Mouse (Mus musculus) liver, postnatal 0 days (tissue): ENCODE measurements around the gene Sag. TPM values are rescaled to one million over a fixed set of nuclear protein-coding genes. Genes with fewer than 3 reads are reported as not detected.

ENCODE experiments used
- ATAC-seq: fragments of 200-750 bp; cut with Nextera tagmentation; 2 replicates; pipeline ENCODE4 v1.8.0; 2017; ENCODE audit warnings: mild to moderate bottlenecking, moderate library complexity
- DNase-seq: peaks from one replicate; pipeline ENCODE4 v3.0.0-alpha.2; 2016
- H3K27ac ChIP-seq: fragments of 300-500 bp; sonication (generic); 2 replicates; pipeline ENCODE4 v1.5.1; 2014; ENCODE audit warnings: antibody characterized with exemption, moderate library complexity, mild to moderate bottlenecking, low read depth
- H3K27me3 ChIP-seq: fragments of 300-500 bp; sonication (generic); 2 replicates; pipeline ENCODE4 v1.6.1; 2014; ENCODE audit warnings: low read length, control low read depth, mixed read lengths; ENCODE audit not compliant: insufficient read depth
- H3K36me3 ChIP-seq: fragments of 300-500 bp; sonication (generic); replicated peaks from 2 replicates; pipeline ENCODE4 v1.6.1; 2014; ENCODE audit warnings: mild to moderate bottlenecking, control low read depth, low read length, moderate library complexity, mixed read lengths; ENCODE audit not compliant: insufficient read depth
- H3K4me1 ChIP-seq: fragments of 300-500 bp; sonication (generic); 2 replicates; pipeline ENCODE4 v1.6.1; 2014; ENCODE audit warnings: antibody characterized with exemption, mild to moderate bottlenecking, control low read depth; ENCODE audit not compliant: insufficient read depth
- H3K4me2 ChIP-seq: fragments of 300-500 bp; sonication (generic); 2 replicates; pipeline ENCODE4 v1.6.1; 2014; ENCODE audit warnings: low read depth, mild to moderate bottlenecking, low read length, moderate library complexity, mixed read lengths
- H3K4me3 ChIP-seq: fragments of 300-500 bp; sonication (generic); 2 replicates; pipeline ENCODE4 v1.5.1; 2014; ENCODE audit warnings: low read depth, low read length
- H3K9ac ChIP-seq: fragments of 300-500 bp; sonication (generic); replicated peaks from 2 replicates; pipeline ENCODE4 v1.6.1; 2014; ENCODE audit warnings: mild to moderate bottlenecking, moderate library complexity
- H3K9me3 ChIP-seq: fragments of 300-500 bp; sonication (generic); 2 replicates; pipeline ENCODE4 v1.6.1; 2016; ENCODE audit warnings: mild to moderate bottlenecking, control low read depth, low read length, mixed read lengths
- CTCF ChIP-seq: sonication (generic); IDR thresholded peaks from 2 replicates; pipeline ENCODE4 v1.5.1; 2016; ENCODE audit warnings: antibody characterized with exemption, low read depth
- EP300 ChIP-seq: IDR thresholded peaks from 2 replicates; pipeline ENCODE4 v1.6.1; 2016; ENCODE audit warnings: antibody characterized with exemption, low read depth, mild to moderate bottlenecking
- WGBS: fragments of 180-500 bp; shearing (Covaris S2); extraction: QIAGEN DNeasy Blood & Tissue Kit; methylation state at CpG from one replicate; pipeline ENCODE4 v1.1.7; 2014; ENCODE audit not compliant: insufficient replicate concordance; 5-methylcytosine and 5-hydroxymethylcytosine counted together
- polyA plus RNA-seq: library from polyadenylated mRNA; unstranded; fragments of >200 nt; fragmentation: Nextera tagmentation; extraction: Ambion mirVana; gene quantifications from 2 replicates; pipeline ENCODE4 v1.2.1, GENCODE M21; 2015

The Sag gene
- polyA plus RNA-seq, 1 experiment from 2014 or later, result 0.42 TPM

DNA sequence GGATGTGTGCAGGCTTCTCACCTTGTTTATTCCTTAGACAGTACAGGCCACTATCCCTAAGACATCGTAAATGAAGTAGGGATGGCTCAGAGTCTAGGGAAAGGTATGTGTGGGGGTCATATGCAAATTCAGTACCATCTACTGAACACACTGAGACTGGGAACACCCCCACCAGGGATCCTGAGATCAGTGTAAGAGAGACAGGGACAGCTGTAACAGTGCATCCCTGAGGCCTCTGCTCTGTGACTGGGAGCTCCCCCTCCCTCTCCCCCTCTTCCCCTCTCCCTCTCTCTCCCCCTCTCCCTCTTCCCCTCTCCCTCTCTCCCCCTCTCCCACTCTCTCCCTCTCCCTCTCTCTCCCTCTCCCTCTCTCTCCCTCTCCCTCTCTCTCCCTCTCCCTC is 33.0 kb downstream of the Sag start:
- DNase-seq (no peak), ATAC-seq (no peak)
- Histone ChIP-seq H3K9me3 (no peaks in the 10 kb centered on the region), H3K4me1 (no peaks in the 10 kb centered on the region), H3K36me3 (no peaks in the 10 kb centered on the region), H3K4me3 (no peak overlapping the region), H3K9ac (no peak overlapping the region), H3K27ac (no peak overlapping the region), H3K4me2 (no peak overlapping the region), H3K27me3 (no peaks in the 10 kb centered on the region)
- no peak for TF ChIP-seq EP300
- 87% methylated on average over 1 of the region's 1 CpGs for WGBS

DNA sequence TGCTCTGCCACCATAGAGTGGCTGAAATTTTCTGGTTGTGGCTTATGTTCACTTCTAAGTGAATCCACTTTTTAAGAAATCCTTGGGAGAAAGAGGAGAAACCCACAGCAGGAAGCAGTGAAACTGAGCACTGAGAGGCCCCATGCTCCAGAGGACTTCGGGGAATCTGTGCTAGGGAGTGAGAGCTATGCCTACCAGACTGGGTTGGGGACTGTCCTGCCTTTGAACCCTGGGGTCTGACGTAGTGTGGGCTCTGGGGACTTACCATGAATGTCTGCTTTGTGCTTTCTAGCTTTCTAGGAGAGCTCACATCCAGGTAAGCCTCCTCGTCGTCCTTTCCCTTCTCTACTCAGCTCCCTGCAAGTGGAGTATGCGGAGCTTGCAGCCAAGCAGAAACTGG is 33.5 kb downstream of the Sag start:
- Histone ChIP-seq H3K9ac (no peak overlapping the region), H3K27me3 (no peaks in the 10 kb centered on the region), H3K4me3 (no peak overlapping the region), H3K4me2 (no peak overlapping the region), H3K27ac (no peak overlapping the region), H3K4me1 (no peaks in the 10 kb centered on the region), H3K9me3 (no peaks in the 10 kb centered on the region), H3K36me3 (no peaks in the 10 kb centered on the region)
- 73% methylated on average over 5 of the region's 5 CpGs for WGBS
- ATAC-seq (no peak), DNase-seq (no peak)
- TF ChIP-seq CTCF (no peak), EP300 (no peak)

DNA sequence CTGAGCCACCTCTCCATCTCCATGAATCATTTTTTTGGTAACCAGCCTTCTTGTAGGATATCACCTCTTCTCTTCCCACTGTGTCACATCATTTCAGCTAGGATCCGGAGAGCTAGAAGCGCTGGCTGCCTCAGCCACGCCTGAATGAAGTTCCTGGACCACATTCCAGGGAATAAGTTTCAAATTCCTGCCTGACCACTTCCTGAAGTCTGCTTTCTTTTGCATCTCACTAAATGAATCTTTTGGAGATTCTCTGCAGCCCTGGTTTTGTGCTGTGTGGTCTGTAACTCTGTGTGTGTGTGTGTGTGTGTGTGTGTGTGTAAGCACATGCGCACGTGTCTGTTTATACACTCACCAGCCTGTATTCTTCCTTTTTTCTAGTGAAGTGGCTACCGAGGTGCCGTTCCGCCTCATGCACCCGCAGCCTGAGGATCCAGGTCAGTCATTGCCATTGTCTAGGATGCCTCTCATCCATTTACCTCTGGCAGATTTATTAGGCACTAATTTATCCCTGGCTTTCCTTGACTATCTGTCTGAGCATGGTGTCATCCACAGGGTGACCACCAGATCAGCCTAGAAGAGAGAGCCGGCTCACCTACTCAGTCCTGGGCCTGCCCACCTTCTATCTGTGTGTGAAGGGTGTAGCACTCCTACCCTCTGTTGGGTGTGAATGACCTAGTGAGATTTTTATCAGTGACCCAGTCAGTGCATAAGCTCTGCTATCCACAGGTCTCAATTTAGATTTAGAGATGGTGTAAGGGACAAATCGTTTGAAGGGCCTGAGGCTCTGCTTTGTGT is 37.1 kb downstream of the Sag start:
- Histone ChIP-seq H3K4me1 (no peaks in the 10 kb centered on the region), H3K27ac (no peak overlapping the region), H3K4me2 (no peak overlapping the region), H3K27me3 (no peaks in the 10 kb centered on the region), H3K36me3 (no peaks in the 10 kb centered on the region), H3K4me3 (no peak overlapping the region), H3K9me3 (no peaks in the 10 kb centered on the region), H3K9ac (no peak overlapping the region)
- 65% methylated on average over 11 of the region's 11 CpGs for WGBS
- ATAC-seq, result no peak
- DNase-seq, result no peak
- TF ChIP-seq CTCF, result no peak
- TF ChIP-seq EP300, result no peak

DNA sequence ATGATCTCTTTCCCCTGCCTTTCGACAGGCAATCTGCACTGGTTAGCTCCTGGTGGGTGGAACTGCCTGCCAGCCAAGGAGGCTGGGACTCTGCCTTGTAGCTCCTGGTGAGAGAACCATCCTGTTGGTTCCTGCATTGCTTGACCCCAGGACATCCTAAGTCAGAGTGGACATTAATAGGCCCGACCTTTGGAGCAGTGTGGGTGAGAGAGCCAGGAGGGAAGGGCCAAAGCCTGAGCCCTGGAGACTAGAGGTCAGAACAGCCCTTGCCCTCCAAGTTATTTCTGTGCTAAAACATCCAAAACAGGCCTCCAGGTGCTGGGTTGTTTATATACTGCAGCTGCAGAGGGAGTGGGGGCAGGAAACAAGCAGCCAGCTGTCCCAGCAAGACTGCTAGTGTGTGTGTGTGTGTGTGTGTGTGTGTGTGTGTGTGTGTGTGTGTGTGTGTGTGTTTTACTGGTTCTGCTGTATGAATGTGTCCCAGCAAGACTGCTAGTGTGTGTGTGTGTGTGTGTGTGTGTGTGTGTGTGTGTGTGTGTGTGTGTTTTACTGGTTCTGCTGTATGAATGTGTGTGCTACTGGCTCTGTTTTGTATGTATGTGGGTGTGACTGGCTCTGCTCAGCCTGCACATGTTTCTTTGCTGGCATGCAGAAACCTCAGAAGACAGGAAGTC is 43.5 kb downstream of the Sag start:
- peak; percentile 39; the same call in 1 of the 2 replicates for TF ChIP-seq EP300
- TF ChIP-seq CTCF, result no peak
- H3K9ac ChIP-seq, result no peak overlapping the region
- DNase-seq (peak; percentile 34), ATAC-seq (peak; percentile 80)
- H3K4me3 ChIP-seq, result no peak overlapping the region
- H3K27ac ChIP-seq, result peak overlapping the region; percentile 78
- H3K4me1 ChIP-seq, result peaks cover 23% of the 10 kb centered on the region
- no peaks in the 10 kb centered on the region for H3K36me3 ChIP-seq
- H3K4me2 ChIP-seq, result no peak overlapping the region
- 16% methylated on average over 2 of the region's 2 CpGs for whole genome bisulfite sequencing
- no peaks in the 10 kb centered on the region for H3K9me3 ChIP-seq
- H3K27me3 ChIP-seq, result no peaks in the 10 kb centered on the region

- no peak overlapping the region for H3K4me3 ChIP-seq
- H3K4me2 ChIP-seq, result no peak overlapping the region
- no peaks in the 10 kb centered on the region for H3K36me3 ChIP-seq
- no peaks in the 10 kb centered on the region for H3K9me3 ChIP-seq
- ATAC-seq (no peak), DNase-seq (no peak)
- no peaks in the 10 kb centered on the region for H3K27me3 ChIP-seq
- peaks cover 25% of the 10 kb centered on the region for H3K4me1 ChIP-seq
- H3K27ac ChIP-seq, result peak overlapping the region; percentile 78
- TF ChIP-seq EP300 (no peak), CTCF (no peak)
- peak overlapping the region; percentile 21; the same call in 1 of the 2 replicates for H3K9ac ChIP-seq
- 15% methylated on average over 4 of the region's 4 CpGs for WGBS
Observed at GRCm38 (mm10) chr1:87847475-87848168, 44.1 kb downstream of the Sag start.

GRCm38 (mm10) chr1:87848237-87848996 is 44.9 kb downstream of the Sag start:
- Histone ChIP-seq H3K4me3 (no peak overlapping the region), H3K27me3 (no peaks in the 10 kb centered on the region), H3K9ac (no peak overlapping the region), H3K4me1 (peaks cover 26% of the 10 kb centered on the region), H3K4me2 (0 out of 2 replicates have a peak overlapping the region, but pooled peaks have one; percentile 4), H3K9me3 (no peaks in the 10 kb centered on the region), H3K36me3 (no peaks in the 10 kb centered on the region), H3K27ac (peak overlapping the region; percentile 78)
- TF ChIP-seq EP300 (no peak), CTCF (no peak)
- ATAC-seq (no peak), DNase-seq (no peak)
- WGBS, result 64% methylated on average over 11 of the region's 11 CpGs
